Mouse (Mus musculus) heart, postnatal 4 days (tissue): ENCODE measurements at regions not wholly inside any gene's neighbourhood (a gene's known extent, or its start where the extent isn't known, plus 50 kb on each side); places are given as distances from the start of the nearest gene placed in this dataset.

Source experiments
- DNase-seq: peaks from one replicate; pipeline ENCODE4 v3.0.0; 2021

DNA sequence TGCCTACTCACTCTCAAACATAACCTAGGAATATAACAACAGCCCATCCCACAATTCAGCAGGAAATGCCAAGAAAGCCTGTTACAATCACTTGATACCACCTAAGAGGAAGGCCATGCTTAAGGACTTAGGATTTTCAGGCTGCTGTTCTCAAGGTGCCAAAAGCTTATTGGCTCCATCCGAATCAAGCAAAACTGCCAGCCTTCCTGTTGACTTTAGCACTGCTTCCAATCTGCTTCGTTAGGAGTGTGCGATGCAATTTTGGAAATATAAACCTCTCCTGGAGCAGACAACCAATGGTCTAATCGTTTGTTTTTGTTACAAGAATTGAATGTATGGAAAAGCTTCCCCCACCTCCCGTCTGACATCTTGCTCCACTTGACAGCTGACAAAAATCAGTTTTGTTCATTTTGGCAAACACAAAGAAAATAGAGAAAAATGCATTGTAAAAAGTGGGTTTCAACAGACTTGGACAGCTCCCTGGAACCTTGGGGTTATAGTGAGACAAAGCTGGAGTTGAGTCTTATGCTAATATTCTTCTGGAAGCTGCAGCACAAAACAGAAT is 2620.0 kb upstream of the Gm7489 start:
- DNase-seq = no peak

DNA sequence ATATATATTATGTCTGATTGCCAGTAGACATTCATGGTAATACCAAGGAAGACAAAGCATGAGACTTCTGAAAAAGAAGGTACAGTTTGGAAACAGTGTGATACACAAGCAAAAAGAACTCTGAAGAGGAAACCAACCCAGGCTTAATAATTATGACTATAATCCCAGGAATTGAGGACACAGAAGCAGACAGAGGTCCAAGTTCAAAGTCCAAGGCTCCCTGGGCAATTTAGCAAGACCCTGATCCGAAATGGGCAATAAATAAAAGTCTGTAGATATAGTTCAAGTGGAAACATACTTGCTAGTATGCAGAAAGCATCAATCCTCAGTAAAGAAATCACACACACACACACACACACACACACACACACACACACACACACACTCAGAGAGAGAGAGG is 2618.7 kb upstream of the Gm7489 start:
- DNase-seq = no peak

DNA sequence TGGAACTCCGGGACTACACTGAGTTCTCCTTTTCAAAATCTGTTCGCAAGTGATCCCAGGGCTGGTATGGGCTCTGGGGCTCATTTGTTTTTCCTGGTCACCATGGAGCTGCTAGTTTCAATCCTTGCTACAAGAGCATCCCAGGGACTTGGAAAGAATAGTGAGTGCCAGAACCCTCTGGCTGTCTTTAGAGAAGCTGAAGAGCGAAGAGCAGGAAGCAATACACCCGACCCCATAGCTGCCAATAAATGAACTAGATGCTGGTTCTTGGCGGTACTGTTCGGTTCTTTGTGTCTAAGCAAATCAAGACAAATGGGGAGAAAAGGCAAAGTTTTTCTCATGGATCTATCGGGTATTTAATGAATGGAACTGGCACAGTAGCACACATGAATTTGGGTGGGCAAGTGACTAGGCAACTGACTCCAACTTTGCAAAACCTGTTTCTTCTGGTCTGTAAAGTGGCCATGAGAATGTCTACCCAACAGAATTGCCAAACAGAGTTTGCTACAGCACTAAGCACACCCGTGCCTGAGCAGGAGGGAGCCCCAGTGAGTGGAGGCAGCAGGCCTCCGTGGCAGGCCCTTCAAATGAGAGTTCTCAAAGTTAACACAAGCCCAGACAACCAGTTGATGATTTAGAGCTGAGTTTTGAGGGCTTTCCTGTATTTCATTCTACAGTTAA is 2612.9 kb upstream of the Gm7489 start:
- DNase-seq = no peak

DNA sequence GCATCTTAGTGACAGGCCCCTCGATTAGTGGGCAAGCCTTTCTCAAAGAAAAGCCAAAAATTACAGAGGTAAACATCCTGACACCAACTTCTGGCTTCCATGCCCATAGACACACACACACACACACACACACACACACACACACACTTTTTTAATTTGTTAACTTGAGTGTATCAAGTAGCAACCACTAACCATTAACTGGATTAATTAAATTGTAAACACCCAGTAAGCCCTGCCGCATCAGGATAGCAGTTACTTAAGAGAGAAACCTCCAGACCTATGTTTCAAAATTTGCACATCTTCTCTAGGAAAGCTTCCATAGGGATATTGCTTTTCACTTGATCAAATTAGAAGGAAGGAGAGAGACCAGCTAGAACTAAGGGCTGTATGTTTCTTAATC is 2599.4 kb upstream of the Gm7489 start:
- no peak for DNase-seq

DNA sequence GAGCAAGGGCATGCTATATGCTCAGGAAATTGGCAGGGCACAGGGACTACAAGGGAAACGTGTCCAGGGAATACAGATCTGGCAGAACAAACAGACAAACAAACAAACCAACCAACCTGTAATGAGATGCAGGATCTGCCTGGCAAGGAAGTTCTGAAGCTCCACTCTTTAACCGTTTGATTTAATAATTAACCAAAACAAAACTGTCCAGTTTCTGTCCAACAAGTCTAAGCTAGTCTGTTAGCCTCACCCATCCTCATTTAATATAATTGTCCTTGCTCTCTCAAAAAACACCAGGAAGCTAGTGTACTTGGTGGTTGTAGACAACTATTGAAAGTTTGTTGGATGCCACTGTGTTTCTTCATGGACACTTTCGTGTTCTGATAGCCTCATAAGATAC is 2598.4 kb upstream of the Gm7489 start:
- no peak for DNase-seq

DNA sequence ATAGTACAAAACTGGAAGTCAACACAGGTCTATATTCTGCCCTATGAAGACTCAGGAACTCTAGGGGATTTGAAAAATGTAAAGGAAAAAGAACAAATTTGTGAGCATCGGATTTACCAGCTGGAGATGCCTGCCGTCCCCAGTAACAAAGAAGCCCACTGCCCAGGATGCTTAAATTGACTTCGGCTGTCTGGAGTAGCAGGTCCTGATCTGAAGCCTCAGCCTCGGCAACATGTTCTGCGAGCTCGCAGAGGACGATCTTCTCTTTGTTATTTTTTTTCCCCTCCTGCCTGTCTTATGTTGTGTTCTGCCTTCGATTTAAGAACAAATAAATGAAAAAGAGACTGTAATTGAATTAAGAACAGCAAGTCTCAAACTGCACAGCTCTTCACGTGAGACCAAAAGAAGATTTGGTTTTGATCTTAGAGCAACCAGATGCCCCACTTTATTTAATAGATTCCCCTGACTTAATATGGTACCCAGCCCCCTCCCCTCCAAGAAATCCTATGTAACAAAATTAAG is 2595.7 kb upstream of the Gm7489 start:
- no peak for DNase-seq

DNA sequence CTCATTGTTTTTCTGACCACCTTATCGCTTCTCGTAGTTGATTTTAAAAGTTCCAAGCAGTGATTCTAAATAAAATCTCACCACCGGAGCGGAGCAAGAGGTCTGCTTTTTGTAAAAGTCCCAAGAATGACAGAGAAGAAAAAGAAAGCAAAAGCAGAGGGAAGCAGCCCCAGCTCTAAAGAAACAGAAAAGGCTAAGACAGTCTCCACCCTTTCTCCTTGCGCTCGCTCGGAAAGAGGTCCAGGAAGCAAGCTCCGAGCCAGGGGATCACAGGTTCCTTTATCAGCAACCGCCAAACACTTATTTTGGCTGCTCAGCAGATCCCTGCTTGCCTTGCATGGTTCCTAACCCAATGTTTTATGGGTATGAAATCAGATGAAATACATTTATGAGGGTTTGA is 2594.8 kb upstream of the Gm7489 start:
- no peak for DNase-seq

DNA sequence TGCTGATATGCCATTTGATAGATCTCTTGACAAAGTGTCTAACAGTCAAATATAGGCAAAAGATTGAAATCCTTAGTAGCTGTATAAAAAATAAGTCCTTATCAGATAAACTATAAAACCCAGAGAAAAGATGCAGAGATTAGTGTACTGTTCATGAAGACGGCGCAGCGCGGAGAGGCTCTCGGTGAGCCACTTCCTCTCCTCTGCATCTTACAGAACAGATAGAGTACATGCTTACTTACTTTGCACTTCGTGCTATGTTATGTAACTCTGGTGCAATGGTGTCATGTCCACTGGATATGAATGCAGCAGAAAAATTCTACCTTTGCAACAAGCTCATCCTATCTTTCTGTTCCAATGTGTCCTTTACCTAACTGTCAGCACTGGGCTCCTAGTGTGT is 2593.5 kb upstream of the Gm7489 start:
- no peak for DNase-seq

DNA sequence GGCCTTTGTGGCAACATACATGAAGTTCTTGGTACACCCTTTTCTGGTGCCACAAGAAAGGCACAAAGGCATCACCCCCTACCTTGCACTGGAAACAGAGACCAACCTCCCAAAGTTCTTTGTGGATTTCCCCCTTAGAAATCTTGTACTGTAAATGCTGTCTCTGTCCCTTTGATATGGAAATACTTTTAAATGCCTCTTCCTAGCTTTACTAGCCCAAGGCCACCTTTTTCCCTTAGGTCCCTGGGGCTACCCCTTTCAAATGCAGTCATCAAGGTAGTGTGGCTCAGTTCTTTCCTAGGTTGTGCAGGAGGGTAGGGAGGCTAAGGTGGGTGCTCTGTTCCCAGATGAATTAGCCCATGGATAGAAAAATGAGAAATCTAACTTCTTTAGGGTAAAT is 2587.9 kb upstream of the Gm7489 start:
- no peak for DNase-seq

DNA sequence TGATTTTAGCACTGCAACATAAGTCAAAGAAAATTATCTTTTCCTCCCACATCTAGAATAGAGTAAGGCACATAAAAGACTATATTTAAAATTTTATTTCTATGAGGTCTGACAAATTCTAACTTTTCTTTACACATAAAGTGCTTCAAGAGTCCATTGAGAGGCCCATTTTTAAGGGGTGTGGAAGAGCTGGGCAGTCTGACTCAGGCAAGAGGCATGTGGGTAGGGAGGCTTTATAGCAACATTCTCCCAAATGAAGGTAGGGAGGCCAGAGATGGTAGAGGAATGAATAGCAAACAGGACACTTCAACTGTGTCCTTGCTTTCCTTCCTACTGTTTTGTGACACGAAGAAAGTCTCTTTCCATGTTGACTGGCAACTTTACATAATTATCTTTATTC is 2566.6 kb upstream of the Gm7489 start:
- DNase-seq = no peak

DNA sequence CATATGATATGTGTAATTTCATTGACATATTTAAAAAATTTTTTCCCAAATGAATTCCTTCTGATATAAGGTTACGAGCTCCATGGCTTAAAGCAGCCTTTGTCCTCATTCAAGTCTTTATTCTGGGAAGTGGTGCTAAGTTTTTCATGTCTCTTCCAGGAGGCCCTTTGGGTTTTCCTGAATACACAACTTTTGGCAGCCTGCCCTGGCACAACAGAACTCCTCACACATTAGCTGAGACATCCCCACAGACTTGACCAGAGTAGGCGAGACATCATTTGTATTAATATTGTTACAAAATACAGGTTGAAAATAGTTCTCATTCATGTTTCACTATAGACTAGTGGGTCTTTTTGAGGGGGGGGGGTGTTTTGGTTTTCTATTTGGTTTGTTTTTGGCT is 2565.9 kb upstream of the Gm7489 start:
- DNase-seq = no peak

DNA sequence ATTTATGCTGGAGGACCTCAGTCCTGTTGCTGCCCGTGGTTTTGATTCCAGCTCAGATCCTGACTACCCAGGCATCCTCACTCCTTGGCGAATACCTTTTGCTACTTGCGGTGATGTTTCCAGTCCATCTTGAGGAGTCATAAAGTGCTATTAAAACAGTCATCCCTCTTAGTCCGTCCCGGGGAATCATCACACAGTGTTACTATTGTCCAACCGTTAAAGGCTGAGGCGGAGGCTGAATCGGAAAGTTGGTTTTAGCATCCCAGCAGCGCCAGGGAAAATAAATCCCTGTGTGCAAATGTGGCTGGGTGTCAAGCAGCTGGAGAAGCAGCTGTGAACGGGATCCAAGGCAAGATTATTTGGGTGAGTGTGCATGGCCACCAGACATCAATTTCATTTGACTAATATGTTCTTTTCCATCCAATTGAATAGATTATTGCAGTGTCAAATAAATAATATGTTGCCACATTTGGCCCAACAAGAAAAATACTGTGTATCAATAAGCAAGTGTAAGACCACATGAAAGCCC is 2564.3 kb upstream of the Gm7489 start:
- DNase-seq = no peak

DNA sequence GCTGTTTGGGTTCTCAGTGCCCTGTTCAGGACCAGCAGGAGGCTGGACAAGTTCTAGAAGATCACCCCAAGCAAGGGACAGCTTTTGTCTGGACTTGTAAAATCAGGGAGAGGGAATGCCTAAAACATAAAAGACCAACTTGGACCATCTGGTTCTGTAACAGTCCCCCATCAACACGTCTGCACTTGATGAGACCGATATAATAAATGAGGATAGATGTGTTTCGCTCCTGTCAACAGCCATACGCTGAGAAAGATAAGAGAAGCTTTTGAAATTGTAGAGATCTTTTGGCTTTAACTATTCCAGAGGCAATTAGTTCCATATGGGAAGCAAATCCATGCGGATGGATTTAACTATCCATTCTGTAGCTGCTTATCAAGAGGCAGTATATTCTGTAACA is 2561.4 kb upstream of the Gm7489 start:
- no peak for DNase-seq

DNA sequence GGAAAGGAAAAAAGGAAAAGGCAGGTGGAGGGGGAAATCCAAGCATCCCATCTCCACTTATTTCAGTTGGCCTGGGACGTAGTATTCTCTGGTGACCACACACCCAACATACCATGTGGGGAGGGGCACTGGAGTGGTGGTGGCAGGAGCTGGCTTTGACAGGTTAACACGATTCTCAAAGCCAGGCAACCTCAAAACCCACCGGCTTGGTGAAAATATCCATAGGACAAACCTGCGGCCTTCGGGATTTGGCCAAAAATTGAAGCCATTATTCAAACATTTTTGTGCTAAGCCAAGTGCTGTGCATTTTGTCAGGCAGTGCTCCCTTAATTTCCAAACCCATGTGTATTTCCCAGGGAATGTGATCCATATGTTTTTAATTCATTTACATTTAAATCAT is 2560.5 kb upstream of the Gm7489 start:
- DNase-seq = no peak

DNA sequence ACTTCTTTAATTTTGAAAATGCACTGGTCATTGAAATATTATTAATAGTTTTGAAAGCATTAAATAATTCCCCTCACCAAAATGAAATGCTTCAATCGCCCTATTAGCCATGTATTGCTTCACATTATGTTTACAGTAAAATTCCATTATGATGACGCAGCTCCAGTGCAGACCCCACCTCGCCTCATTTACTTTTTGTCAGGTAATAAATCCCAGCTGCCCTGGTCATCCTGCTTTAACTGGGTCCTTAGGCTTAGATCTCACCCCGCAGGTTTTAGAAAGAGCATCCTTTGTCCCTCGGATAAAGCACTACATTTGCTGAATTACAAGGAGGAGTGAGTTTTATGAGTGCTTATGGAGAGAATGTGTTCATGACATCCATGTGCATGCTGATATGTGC is 2557.0 kb upstream of the Gm7489 start:
- no peak for DNase-seq

DNA sequence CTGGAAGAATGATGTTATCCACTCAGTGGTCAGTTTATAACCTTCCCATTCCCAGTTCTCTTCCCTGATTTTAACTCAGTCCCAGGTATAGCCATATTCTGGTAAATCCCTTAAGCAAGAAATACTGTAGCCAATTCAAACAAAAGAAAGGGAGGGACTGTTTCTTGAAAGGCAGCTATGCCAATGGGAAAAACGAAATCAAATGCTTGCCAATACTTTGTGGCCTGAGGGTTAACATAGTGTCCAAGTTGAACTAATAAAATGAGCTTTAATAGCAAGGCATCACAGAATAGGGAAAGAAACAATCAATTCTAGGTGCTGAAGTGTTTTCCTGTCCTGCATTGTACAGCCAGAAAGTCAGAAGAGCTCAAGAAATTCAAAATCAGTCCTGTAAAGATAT is 2548.3 kb upstream of the Gm7489 start:
- DNase-seq = no peak

DNA sequence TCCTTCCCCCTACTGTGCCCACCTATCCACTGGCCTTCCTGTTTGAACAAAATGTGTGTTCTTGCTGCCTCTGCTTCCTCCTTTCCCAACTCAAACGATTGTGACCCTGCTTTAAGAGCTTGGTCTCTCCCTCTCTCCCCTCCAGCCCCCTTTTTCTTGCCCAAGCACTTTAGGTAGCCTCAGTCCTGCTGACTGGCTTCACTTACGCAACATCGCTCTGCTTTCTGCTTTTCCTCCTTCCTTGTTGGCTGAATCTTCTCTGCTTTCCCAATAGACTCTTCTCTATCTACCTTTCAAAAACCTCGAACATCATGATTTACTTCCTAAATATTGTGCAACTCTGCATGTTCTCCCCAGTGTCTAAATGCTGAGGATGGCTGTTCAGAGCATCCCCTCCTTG is 2538.4 kb upstream of the Gm7489 start:
- DNase-seq = no peak

DNA sequence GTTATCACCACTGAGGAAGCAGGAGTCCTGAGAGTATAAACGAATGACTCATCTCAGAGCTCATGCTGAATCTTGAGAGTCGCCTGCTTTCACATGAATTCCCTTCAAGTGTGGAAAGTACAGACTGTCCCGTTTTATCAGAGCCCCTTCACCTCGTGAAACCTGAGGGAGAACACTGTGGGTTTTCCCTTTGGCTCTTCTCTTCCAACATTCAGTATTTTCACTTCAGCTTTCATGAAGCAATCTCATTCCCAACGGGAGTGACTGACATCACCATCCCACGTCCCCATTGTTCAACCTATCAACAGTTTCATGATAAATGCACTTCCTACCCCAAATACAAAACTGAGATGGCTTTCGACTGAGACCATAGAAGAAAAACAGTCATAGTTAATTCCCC is 2521.3 kb upstream of the Gm7489 start:
- DNase-seq = no peak

DNA sequence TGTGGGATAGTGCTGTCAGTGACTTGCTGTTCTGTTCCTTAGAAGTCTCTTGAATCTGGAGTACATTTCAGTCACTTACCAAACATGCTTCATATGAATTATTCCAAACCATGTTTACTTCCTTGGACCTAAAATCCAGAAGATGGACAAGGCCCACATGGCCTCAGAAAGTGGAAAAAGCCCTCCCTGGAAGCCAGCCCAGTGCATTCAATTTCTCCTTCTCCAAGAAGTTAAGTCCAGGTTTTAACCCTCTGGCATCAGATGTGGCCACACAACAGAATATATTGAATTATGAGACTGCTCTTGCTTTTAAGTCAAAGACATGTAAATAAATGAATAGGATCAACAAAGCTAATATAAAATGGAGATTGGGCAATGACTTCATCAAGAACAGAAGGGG is 2513.5 kb upstream of the Gm7489 start:
- DNase-seq = no peak

DNA sequence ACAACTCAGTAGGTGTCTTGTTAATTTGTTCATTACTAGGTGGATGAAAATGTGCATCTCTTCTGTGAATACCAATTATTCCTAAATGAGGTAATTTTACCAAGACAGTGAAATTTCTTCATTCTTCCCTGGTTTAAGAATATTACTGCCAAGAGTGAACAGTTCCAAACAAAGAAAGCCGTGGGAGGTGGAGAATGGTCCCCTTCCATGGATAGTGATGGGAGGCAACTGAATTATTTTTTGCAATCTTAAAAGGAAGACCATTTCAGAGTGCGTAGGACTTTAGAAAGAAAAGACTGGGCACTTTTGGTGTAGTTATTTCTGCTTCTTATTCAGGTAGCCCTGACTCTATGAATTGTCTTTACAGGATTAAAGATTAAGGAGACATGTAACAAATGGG is 2494.3 kb upstream of the Gm7489 start:
- DNase-seq = no peak

DNA sequence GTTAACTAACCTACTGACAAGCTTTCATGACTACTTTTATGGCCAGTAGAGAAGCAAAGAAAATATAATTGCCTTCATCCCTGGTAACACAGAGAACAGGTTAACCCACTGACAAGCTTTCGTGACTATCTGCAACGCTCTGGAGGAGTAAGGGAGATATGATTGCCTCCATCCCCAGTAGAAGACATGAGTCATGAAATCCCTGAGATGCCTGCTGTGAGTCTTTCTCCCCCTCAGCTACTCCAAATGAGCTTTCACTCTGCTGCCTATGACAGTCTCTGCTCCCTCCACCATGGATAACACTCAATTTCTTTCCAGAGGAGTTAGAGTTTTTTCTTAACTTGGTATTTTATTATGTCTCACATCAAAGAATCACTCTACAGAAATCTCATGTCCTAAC is 2493.4 kb upstream of the Gm7489 start:
- no peak for DNase-seq

DNA sequence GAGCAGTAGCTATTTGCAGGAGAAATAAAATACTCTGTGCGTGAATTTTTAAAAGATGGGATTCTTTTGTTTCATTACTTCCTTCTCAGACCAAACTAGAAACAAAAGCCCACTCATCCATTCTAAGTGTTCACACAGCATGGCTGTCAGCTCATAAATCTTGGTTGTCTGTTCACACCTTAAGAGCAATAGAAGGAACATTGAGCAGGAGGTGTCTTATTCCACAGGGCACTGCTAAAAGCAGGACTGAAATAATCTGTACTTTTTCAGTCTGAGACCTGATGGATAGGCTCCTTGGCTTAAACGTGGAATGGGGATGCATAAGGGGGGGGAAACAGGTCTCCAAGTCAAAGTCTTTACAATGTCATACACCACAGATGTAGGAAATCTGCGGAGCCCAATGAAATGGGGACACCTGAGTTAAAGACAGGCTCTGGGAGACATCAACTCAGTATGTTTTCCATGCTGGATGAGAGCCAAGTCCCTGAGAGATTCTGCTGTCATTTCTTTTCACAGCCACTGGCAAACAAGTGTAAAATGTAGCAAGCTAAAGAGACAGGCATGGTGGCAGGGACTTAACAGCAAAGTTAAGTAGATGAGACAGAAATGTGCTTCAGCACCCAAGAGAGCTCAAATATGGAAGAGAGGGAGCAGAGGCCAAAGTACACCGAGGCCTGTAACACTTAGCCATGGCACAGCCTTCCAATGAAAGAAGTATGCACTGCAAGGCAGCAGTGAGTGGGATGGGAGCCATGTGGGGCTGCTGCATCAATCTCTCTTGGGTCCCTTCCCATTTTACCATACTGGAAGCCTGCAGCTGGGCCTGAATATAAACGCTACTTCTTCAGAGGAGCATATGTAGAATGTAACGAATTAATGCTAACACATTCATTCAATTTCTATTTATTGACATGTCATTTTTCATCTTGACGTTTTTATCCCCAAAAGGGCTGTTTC is 2492.0 kb upstream of the Gm7489 start:
- DNase-seq = no peak

DNA sequence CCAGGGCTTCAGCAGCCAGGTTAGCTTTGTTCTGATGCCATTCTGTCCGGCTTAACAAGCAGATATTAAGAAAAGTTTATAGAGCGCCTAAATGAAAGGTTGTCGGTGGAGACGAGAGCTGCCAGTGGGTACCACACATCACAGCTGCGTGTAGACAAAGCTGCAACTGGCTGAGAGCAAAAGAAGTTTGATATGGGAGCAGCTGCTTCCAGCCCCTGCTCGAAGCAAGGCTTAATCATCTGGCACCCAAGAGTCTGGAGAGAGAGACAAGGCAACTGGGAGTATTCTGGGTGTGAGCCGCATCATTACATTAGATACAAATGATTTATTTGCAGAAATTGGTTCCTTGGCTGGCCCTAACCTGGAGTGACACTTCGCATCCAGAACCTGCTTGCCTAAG is 2488.7 kb upstream of the Gm7489 start:
- DNase-seq = no peak
